Mouse (Mus musculus): ENCODE measurements around the gene Cdh13.

DNA sequence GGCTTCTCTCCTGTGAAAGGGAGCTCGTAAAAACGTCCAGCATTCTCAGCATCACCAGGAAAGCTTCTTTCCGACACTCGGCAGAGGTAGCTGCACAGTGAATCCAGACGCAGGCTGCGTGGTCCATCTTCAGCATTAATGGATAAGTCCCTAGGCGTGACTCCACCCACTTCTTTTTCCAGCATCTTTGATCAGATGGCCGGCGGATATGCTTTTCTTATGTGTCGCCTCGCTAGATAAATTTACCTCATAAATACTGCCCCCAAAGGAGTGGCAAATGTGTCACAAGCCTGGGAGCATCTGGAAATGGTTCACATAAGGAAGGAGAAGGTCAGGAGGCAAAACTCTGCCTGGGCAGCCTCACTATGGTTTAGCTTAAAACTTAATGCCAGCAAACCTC, 601.5 kb downstream of the Cdh13 start:
- TF ChIP-seq POLR2A (IDR thresholded peaks at IDR 0.05; ENCODE audit: insufficient read depth, low read depth, low read length) (no peak), CTCF (IDR thresholded peaks at IDR 0.05) (no peak), EP300 (IDR thresholded peaks at IDR 0.05; ENCODE audit: insufficient read depth, low read depth, low read length) (no peak)

Measured in heart, adult 2 months (tissue).